ENCODE assay signal across 8 mouse cellular contexts in genomic region chr10:128909567-128910028, GRCm38 (mm10). TPM values are rescaled to one million over a fixed set of nuclear protein-coding genes. Genes with fewer than 3 reads are reported as not detected.
DNase-seq lines count a peak whose midpoint lies in the region; ATAC-seq lines count a peak whose summit lies in the region.

No protein-coding gene starts in this region.

- peak; percentile 91 for DNase-seq in adrenal gland, postnatal 10 days
- peak; percentile 90 for DNase-seq in embryo, embryonic 10.5 days (ENCODE audit: low spot score)
- DNase-seq in gastrocnemius, postnatal 36 days = peak; percentile 85 to 86
- DNase-seq in left cerebral cortex, postnatal 4 days = peak; percentile 91
- peak; percentile 58 to 64 for DNase-seq in right cerebral cortex, postnatal 36 days (ENCODE audit: low spot score in 2 of 2)

- no peaks in the 10 kb centered on the region for H3K27me3 ChIP-seq in intestine, embryonic 15.5 days (replicated peaks)

- peak overlapping the region; percentile 84 for H3K4me2 ChIP-seq in intestine, embryonic 15.5 days (replicated peaks)

- peak; percentile 88 for ATAC-seq in intestine, embryonic 15.5 days
- 0 out of 2 replicates have a peak, but pooled peaks have one; percentile 9 for ATAC-seq in megakaryocyte-erythroid progenitor cell, adult 5-6 weeks (replicated peaks; ENCODE audit: low FRiP score, low TSS enrichment, poor library complexity, severe bottlenecking)
- no peak for ATAC-seq in activated CD4-positive, CD25-positive, alpha-beta regulatory T cell, adult 4 months

- H3K9ac ChIP-seq in intestine, embryonic 15.5 days = peak overlapping the region; percentile 90

- peaks cover 11% of the 10 kb centered on the region for H3K36me3 ChIP-seq in intestine, embryonic 15.5 days

- intact Hi-C loops in gastrocnemius, postnatal 36 days (cut with DNase I) = no loop called here
- intact Hi-C loops in left cerebral cortex, postnatal 4 days (cut with DNase I) = no loop called here

- H3K9me3 ChIP-seq in intestine, embryonic 15.5 days = no peaks in the 10 kb centered on the region

- peak overlapping the region; percentile 75 for H3K4me3 ChIP-seq in intestine, embryonic 15.5 days (replicated peaks)

- H3K27ac ChIP-seq in intestine, embryonic 15.5 days = peak overlapping the region; percentile 92

- 1% methylated on average over 38 of the region's 41 CpGs for WGBS in intestine, embryonic 15.5 days

- peaks cover 21% of the 10 kb centered on the region for H3K4me1 ChIP-seq in intestine, embryonic 15.5 days (replicated peaks)

RNA-seq across cellular contexts. Expression of gene Cd63, which starts 8.8 kb away (rescaled TPM):
- 100 to 1,000 TPM; 243 to 263 TPM for total RNA-seq in adrenal gland, postnatal 10 days (2021)
- 100 to 1,000 TPM in 1 of 2 experiments, 10 to 100 TPM in 1; 94.8 to 103 TPM for total RNA-seq in gastrocnemius, postnatal 36 days (2021)
- polyA plus RNA-seq in intestine, embryonic 15.5 days (2015; fragmentation: Nextera tagmentation; extraction: Ambion mirVana) = 708 and 725 TPM in 2 replicates
- 10 to 100 TPM; 52.7 to 64.3 TPM for total RNA-seq in left cerebral cortex, postnatal 4 days (2021)
- 6.8 and 19.4 TPM in 2 replicates for total RNA-seq in megakaryocyte-erythroid progenitor cell, adult 5-6 weeks (2014; fragmentation: Nextera tagmentation)
- 15.5 and 18.0 TPM in 2 replicates for total RNA-seq in megakaryocyte-erythroid progenitor cell, adult 5-6 weeks (2017)
- under 1 TPM; 0.69 to 0.92 TPM for polyA plus RNA-seq in activated CD4-positive, CD25-positive, alpha-beta regulatory T cell, adult 4 months (2017; shearing (Covaris generic))

RNA-seq across cellular contexts. Expression of gene Rdh5, which starts 13.1 kb away (rescaled TPM):
- total RNA-seq in adrenal gland, postnatal 10 days (2021) = 10 to 100 TPM; 16.4 to 22.8 TPM
- total RNA-seq in gastrocnemius, postnatal 36 days (2021) = 1 to 10 TPM; 3.5 to 4.1 TPM
- polyA plus RNA-seq in intestine, embryonic 15.5 days (2015; fragmentation: Nextera tagmentation; extraction: Ambion mirVana) = 11.7 and 12.0 TPM in 2 replicates
- total RNA-seq in left cerebral cortex, postnatal 4 days (2021) = 1 to 10 TPM; 5.4 to 6.1 TPM
- 12.8 and 19.0 TPM in 2 replicates for total RNA-seq in megakaryocyte-erythroid progenitor cell, adult 5-6 weeks (2014; fragmentation: Nextera tagmentation)
- total RNA-seq in megakaryocyte-erythroid progenitor cell, adult 5-6 weeks (2017) = 1.1 and 3.0 TPM in 2 replicates
- polyA plus RNA-seq in activated CD4-positive, CD25-positive, alpha-beta regulatory T cell, adult 4 months (2017; shearing (Covaris generic)) = 1 to 10 TPM; 5.7 to 8.9 TPM

RNA-seq across cellular contexts. Expression of gene Bloc1s1, which starts 14.2 kb away (rescaled TPM):
- total RNA-seq in adrenal gland, postnatal 10 days (2021) = 100 to 1,000 TPM; 216 to 240 TPM
- total RNA-seq in gastrocnemius, postnatal 36 days (2021) = 100 to 1,000 TPM; 146 to 165 TPM
- polyA plus RNA-seq in intestine, embryonic 15.5 days (2015; fragmentation: Nextera tagmentation; extraction: Ambion mirVana) = 194 and 203 TPM in 2 replicates
- 10 to 100 TPM; 90.7 to 91.9 TPM for total RNA-seq in left cerebral cortex, postnatal 4 days (2021)
- total RNA-seq in megakaryocyte-erythroid progenitor cell, adult 5-6 weeks (2014; fragmentation: Nextera tagmentation) = 45.7 and 94.6 TPM in 2 replicates
- total RNA-seq in megakaryocyte-erythroid progenitor cell, adult 5-6 weeks (2017) = 73.8 and 82.2 TPM in 2 replicates
- polyA plus RNA-seq in activated CD4-positive, CD25-positive, alpha-beta regulatory T cell, adult 4 months (2017; shearing (Covaris generic)) = 100 to 1,000 TPM; 218 to 252 TPM

RNA-seq across cellular contexts. Expression of gene Gdf11, which starts 18.1 kb away (rescaled TPM):
- total RNA-seq in adrenal gland, postnatal 10 days (2021) = 1 to 10 TPM; 3.0 to 4.5 TPM
- 1 to 10 TPM; 2.8 to 5.8 TPM for total RNA-seq in gastrocnemius, postnatal 36 days (2021)
- polyA plus RNA-seq in intestine, embryonic 15.5 days (2015; fragmentation: Nextera tagmentation; extraction: Ambion mirVana) = 3.5 and 3.9 TPM in 2 replicates
- 10 to 100 TPM; 18.8 to 20.1 TPM for total RNA-seq in left cerebral cortex, postnatal 4 days (2021)
- total RNA-seq in megakaryocyte-erythroid progenitor cell, adult 5-6 weeks (2014; fragmentation: Nextera tagmentation) = 0.35 TPM in 1 of 2 replicates, not detected in the other
- 0.69 TPM in 1 of 2 replicates, not detected in the other for total RNA-seq in megakaryocyte-erythroid progenitor cell, adult 5-6 weeks (2017)
- polyA plus RNA-seq in activated CD4-positive, CD25-positive, alpha-beta regulatory T cell, adult 4 months (2017; shearing (Covaris generic)) = 1 to 10 TPM; 5.0 to 5.6 TPM

RNA-seq across cellular contexts. Expression of gene Itga7, which starts 24.0 kb away (rescaled TPM):
- 10 to 100 TPM; 24.4 to 36.7 TPM for total RNA-seq in adrenal gland, postnatal 10 days (2021)
- 10 to 100 TPM; 47.9 to 60.1 TPM for total RNA-seq in gastrocnemius, postnatal 36 days (2021)
- 2.9 and 3.8 TPM in 2 replicates for polyA plus RNA-seq in intestine, embryonic 15.5 days (2015; fragmentation: Nextera tagmentation; extraction: Ambion mirVana)
- 1 to 10 TPM; 8.9 to 9.1 TPM for total RNA-seq in left cerebral cortex, postnatal 4 days (2021)
- total RNA-seq in megakaryocyte-erythroid progenitor cell, adult 5-6 weeks (2014; fragmentation: Nextera tagmentation) = not detected in 2 replicates
- total RNA-seq in megakaryocyte-erythroid progenitor cell, adult 5-6 weeks (2017) = 0.04 and 0.19 TPM in 2 replicates
- 1 to 10 TPM; 2.9 to 6.1 TPM for polyA plus RNA-seq in activated CD4-positive, CD25-positive, alpha-beta regulatory T cell, adult 4 months (2017; shearing (Covaris generic))
